Comparison of ENCODE assay signal across 25 mouse cellular contexts in genomic region chr9:72902611-72903010, GRCm38 (mm10). TPM values are rescaled to one million over a fixed set of nuclear protein-coding genes. Genes with fewer than 3 reads are reported as not detected.
DNase-seq lines count a peak whose midpoint lies in the region; ATAC-seq and TF ChIP-seq lines count a peak whose summit lies in the region.
"Had no signal": no experiment of that assay in that cellular context is flagged by ENCODE, and none has a peak within 500 bp of the region (broad histone marks: within the 10 kb centered on the region; RNA-seq: fewer than 3 reads in every experiment).

No protein-coding gene starts in this region.

- 70% methylated on average over 5 of the region's 5 CpGs for WGBS in heart, embryonic 10.5 days
- 61% methylated on average over 5 of the region's 5 CpGs for WGBS in liver, embryonic 11.5 days

- H3K27me3 ChIP-seq in heart, embryonic 10.5 days (ENCODE audit: insufficient read depth, poor library complexity, severe bottlenecking), result no peaks in the 10 kb centered on the region
- no peaks in the 10 kb centered on the region for H3K27me3 ChIP-seq in liver, embryonic 11.5 days (replicated peaks; ENCODE audit: control insufficient read depth, insufficient read depth, low read length)
- H3K27me3 ChIP-seq: hindbrain, embryonic 12.5 days; lung, embryonic 15.5 days; midbrain, embryonic 15.5 days had no signal

- intact Hi-C loops in heart, postnatal 25 days (cut with DNase I), result no loop called here
- intact Hi-C loops in left cerebral cortex, adult 2 months (cut with DNase I), result no loop called here

- 0 out of 2 replicates have a peak overlapping the region, but pooled peaks have one; percentile 4 for H3K27ac ChIP-seq in heart, embryonic 10.5 days
- no peak overlapping the region for H3K27ac ChIP-seq in liver, embryonic 11.5 days (ENCODE audit: low read depth, low read length)
- no peak overlapping the region for H3K27ac ChIP-seq in left cerebral cortex, adult 2 months
- H3K27ac ChIP-seq: embryonic facial prominence, embryonic 10.5 days; hindbrain, embryonic 12.5 days; lung, embryonic 15.5 days; midbrain, embryonic 15.5 days had no signal

- peak; percentile 93 for ATAC-seq in liver, embryonic 11.5 days (replicated peaks; ENCODE audit: low FRiP score)
- ATAC-seq in megakaryocyte-erythroid progenitor cell, adult 5-6 weeks (replicated peaks; ENCODE audit: low FRiP score, low TSS enrichment, poor library complexity, severe bottlenecking), result peak; percentile 99
- ATAC-seq: forebrain, embryonic 14.5 days; midbrain, embryonic 15.5 days had no signal

- no peak for DNase-seq in heart, embryonic 10.5 days (ENCODE audit: low spot score)
- no peak for DNase-seq in heart, postnatal 25 days (ENCODE audit: low spot score)
- peak; percentile 25 for DNase-seq in c-Kit-positive CD71-positive TER-119-negative erythroid progenitor cells, embryonic 14.5 days (ENCODE audit: low read depth)
- DNase-seq in liver, embryonic 11.5 days (ENCODE audit: low spot score), result no peak
- no peak for DNase-seq in left cerebral cortex, adult 2 months (ENCODE audit: extremely low spot score in 1 of 2, low spot score in 2 of 2)
- no peak for DNase-seq in right cerebral cortex, postnatal 36 days (ENCODE audit: low spot score in 2 of 2)
- DNase-seq: adrenal gland, adult 8-10 months; cerebellum, adult 18-20 months; cerebellum, postnatal 36 days had no signal

- H3K36me3 ChIP-seq in heart, embryonic 10.5 days, result peaks cover 43% of the 10 kb centered on the region
- H3K36me3 ChIP-seq in liver, embryonic 11.5 days (ENCODE audit: control insufficient read depth, insufficient read depth, low read length), result no peaks in the 10 kb centered on the region
- H3K36me3 ChIP-seq: lung, embryonic 15.5 days; midbrain, embryonic 15.5 days had no signal

- no peaks in the 10 kb centered on the region for H3K9me3 ChIP-seq in heart, embryonic 10.5 days
- H3K9me3 ChIP-seq in liver, embryonic 11.5 days (ENCODE audit: control insufficient read depth, low read length), result no peaks in the 10 kb centered on the region
- H3K9me3 ChIP-seq: embryonic facial prominence, embryonic 10.5 days; hindbrain, embryonic 12.5 days; lung, embryonic 15.5 days; midbrain, embryonic 15.5 days had no signal

- no peak for TF ChIP-seq CTCF in left cerebral cortex, adult 2 months (IDR thresholded peaks at IDR 0.05)

- no peak overlapping the region for H3K4me3 ChIP-seq in heart, embryonic 10.5 days
- no peak overlapping the region for H3K4me3 ChIP-seq in liver, embryonic 11.5 days (ENCODE audit: low read depth, low read length)
- no peak overlapping the region for H3K4me3 ChIP-seq in left cerebral cortex, adult 2 months
- H3K4me3 ChIP-seq: embryonic facial prominence, embryonic 10.5 days; hindbrain, embryonic 12.5 days; lung, embryonic 15.5 days; midbrain, embryonic 15.5 days had no signal

- no peak overlapping the region for H3K4me2 ChIP-seq in liver, embryonic 11.5 days
- H3K4me2 ChIP-seq: hindbrain, embryonic 12.5 days; lung, embryonic 15.5 days; midbrain, embryonic 15.5 days had no signal

- peaks cover 17% of the 10 kb centered on the region for H3K4me1 ChIP-seq in heart, embryonic 10.5 days
- H3K4me1 ChIP-seq in liver, embryonic 11.5 days (replicated peaks; ENCODE audit: control insufficient read depth, insufficient read depth, low read length), result peaks cover 11% of the 10 kb centered on the region; the same call in 1 of the 2 replicates
- H3K4me1 ChIP-seq: embryonic facial prominence, embryonic 10.5 days; hindbrain, embryonic 12.5 days; lung, embryonic 15.5 days; midbrain, embryonic 15.5 days had no signal

- H3K9ac ChIP-seq in liver, embryonic 11.5 days (ENCODE audit: low read depth, low read length), result no peak overlapping the region
- H3K9ac ChIP-seq: hindbrain, embryonic 12.5 days; lung, embryonic 15.5 days; midbrain, embryonic 15.5 days had no signal

RNA-seq across cellular contexts. Expression of gene Pygo1, which starts 22.8 kb away (rescaled TPM):
- polyA plus RNA-seq in heart, embryonic 10.5 days (2016; fragmentation: Nextera tagmentation; extraction: Ambion mirVana), result 1.6 and 2.2 TPM in 2 replicates
- 10 to 100 TPM in 1 of 2 experiments, 1 to 10 TPM in 1; 10.0 to 10.9 TPM for total RNA-seq in heart, postnatal 25 days (2021)
- polyA plus RNA-seq in liver, embryonic 11.5 days (2014; fragmentation: Nextera tagmentation; extraction: Ambion mirVana), result 1.7 and 1.8 TPM in 2 replicates
- not detected in 2 replicates for total RNA-seq in megakaryocyte-erythroid progenitor cell, adult 5-6 weeks (2014; fragmentation: Nextera tagmentation)
- not detected in 2 replicates for total RNA-seq in megakaryocyte-erythroid progenitor cell, adult 5-6 weeks (2017)
- total RNA-seq in left cerebral cortex, adult 2 months (2021), result 10 to 100 TPM; 18.6 to 19.5 TPM
- total RNA-seq: granulocyte monocyte progenitor cell, adult 5-6 weeks; neutrophil, adult 5-6 weeks had no signal

RNA-seq across cellular contexts. Expression of gene Dyx1c1, which starts 56.0 kb away (rescaled TPM):
- polyA plus RNA-seq in heart, embryonic 10.5 days (2016; fragmentation: Nextera tagmentation; extraction: Ambion mirVana), result 0.59 and 1.1 TPM in 2 replicates
- under 1 TPM; 0.36 to 0.62 TPM for total RNA-seq in heart, postnatal 25 days (2021)
- polyA plus RNA-seq in liver, embryonic 11.5 days (2014; fragmentation: Nextera tagmentation; extraction: Ambion mirVana), result 0.70 and 0.77 TPM in 2 replicates
- total RNA-seq in megakaryocyte-erythroid progenitor cell, adult 5-6 weeks (2014; fragmentation: Nextera tagmentation), result not detected in 2 replicates
- 1.3 TPM in 1 of 2 replicates, not detected in the other for total RNA-seq in megakaryocyte-erythroid progenitor cell, adult 5-6 weeks (2017)
- total RNA-seq in left cerebral cortex, adult 2 months (2021), result 1 to 10 TPM; 1.5 to 1.9 TPM

RNA-seq across cellular contexts. Expression of gene Gm44503, which starts 56.0 kb away (rescaled TPM):
- not detected in 2 replicates for polyA plus RNA-seq in heart, embryonic 10.5 days (2016; fragmentation: Nextera tagmentation; extraction: Ambion mirVana)
- total RNA-seq in heart, postnatal 25 days (2021), result under 1 TPM in 1 of 2 experiments, not detected in 1; 0.56 TPM
- polyA plus RNA-seq in liver, embryonic 11.5 days (2014; fragmentation: Nextera tagmentation; extraction: Ambion mirVana), result not detected in 2 replicates
- 2.7 TPM in 1 of 2 replicates, not detected in the other for total RNA-seq in megakaryocyte-erythroid progenitor cell, adult 5-6 weeks (2014; fragmentation: Nextera tagmentation)
- 1.8 TPM in 1 of 2 replicates, not detected in the other for total RNA-seq in megakaryocyte-erythroid progenitor cell, adult 5-6 weeks (2017)
- total RNA-seq in left cerebral cortex, adult 2 months (2021), result not detected
- total RNA-seq: adrenal gland, adult 8-10 months; left cerebral cortex, adult 18-20 months had no signal
- polyA plus RNA-seq: brain, embryonic 14.5 days; embryonic facial prominence, embryonic 10.5 days; forebrain, embryonic 14.5 days; hindbrain, embryonic 12.5 days; intestine, embryonic 14.5 days; kidney, embryonic 14.5 days; large intestine, adult 2 months; limb, embryonic 11.5 days; lung, embryonic 15.5 days; midbrain, embryonic 15.5 days; stomach, embryonic 14.5 days; thymus, postnatal 0 days had no signal

Comparison
In these comparisons a context has a peak if more than half of its experiments do, and no peak if none do; other contexts are left out.
1. RNA of gene Pygo1, which starts 22.8 kb away (total RNA-seq): 18.6 to 19.5 TPM in left cerebral cortex, adult 2 months and 10.0 to 10.9 TPM in heart, postnatal 25 days; not detected in megakaryocyte-erythroid progenitor cell, adult 5-6 weeks; every median in the first group is over 10 times any median in the second.